Mouse (Mus musculus) liver, postnatal 0 days (tissue): ENCODE results near the gene Carm1.

Experiments used
- CTCF ChIP-seq: sonication (generic); IDR thresholded peaks from 2 replicates; pipeline ENCODE4 v1.5.1; 2016; ENCODE audit warnings: antibody characterized with exemption, low read depth
- EP300 ChIP-seq: IDR thresholded peaks from 2 replicates; pipeline ENCODE4 v1.6.1; 2016; ENCODE audit warnings: antibody characterized with exemption, low read depth, mild to moderate bottlenecking

GRCm38 (mm10) chr9:21555198-21555742, 8.6 kb downstream of the Carm1 start:
- TF ChIP-seq CTCF (peak; percentile 27), EP300 (no peak)
